Mouse (Mus musculus) CH12F3 (cell line): ENCODE results near the gene Tub.

Source experiments
- in situ Hi-C: fragments of 300-500 bp; cut with MboI; formaldehyde crosslinking; loops from 2 replicates; pipeline ENCODE4 v1.14.3; 2020; ENCODE audit warnings: low sequenced_read_pairs

The Tub gene

DNA sequence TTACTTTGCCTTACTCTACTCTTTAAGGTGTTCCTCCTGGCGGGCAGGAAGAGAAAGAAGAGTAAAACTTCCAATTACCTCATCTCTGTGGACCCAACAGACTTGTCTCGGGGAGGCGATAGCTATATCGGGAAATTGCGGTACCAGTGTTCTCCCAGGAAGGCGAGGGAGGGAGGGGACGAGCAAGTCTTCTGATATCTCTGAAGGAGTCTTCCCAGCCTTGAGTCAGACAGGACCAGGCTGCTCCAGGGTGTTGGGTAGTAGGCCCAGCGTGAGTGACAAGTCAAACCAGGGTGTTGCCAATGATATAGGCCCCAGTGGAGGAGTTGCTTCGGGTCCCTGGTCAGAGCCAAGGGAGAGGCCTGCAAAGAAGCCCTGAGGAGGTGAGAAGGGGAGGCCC lies 76.8 kb downstream of the Tub start:
- in situ Hi-C loops = no loop called here

- in situ Hi-C loops = no loop called here
Measured at GRCm38 (mm10) chr7:109027721-109028120, 77.6 kb downstream of the Tub start.

DNA sequence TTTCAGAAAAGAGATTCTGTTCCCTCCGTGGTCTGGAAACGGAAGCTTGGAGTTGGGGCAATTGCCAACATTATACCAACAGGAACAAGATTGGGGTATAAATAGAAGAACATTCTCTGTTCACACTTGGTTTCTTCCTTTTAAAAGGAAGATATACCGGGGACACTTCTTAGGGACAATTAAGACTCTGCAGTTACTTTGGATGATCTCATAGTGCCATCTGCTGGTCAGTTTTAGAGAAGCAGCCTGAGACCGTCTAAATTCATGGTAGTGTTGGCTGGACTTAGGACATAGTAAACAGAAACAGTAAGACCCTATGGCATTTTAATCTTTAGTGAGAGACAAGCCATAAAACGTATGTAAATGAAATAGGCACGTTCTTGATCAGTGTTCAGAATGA lies 78.1 kb downstream of the Tub start:
- in situ Hi-C loops = no loop called here

GRCm38 (mm10) chr7:109029961-109030465 lies 79.9 kb downstream of the Tub start:
- in situ Hi-C loops = no loop called here

GRCm38 (mm10) chr7:109031331-109031730 lies 81.2 kb downstream of the Tub start:
- in situ Hi-C loops = no loop called here

GRCm38 (mm10) chr7:109032054-109032453 lies 81.9 kb downstream of the Tub start:
- in situ Hi-C loops = no loop called here

DNA sequence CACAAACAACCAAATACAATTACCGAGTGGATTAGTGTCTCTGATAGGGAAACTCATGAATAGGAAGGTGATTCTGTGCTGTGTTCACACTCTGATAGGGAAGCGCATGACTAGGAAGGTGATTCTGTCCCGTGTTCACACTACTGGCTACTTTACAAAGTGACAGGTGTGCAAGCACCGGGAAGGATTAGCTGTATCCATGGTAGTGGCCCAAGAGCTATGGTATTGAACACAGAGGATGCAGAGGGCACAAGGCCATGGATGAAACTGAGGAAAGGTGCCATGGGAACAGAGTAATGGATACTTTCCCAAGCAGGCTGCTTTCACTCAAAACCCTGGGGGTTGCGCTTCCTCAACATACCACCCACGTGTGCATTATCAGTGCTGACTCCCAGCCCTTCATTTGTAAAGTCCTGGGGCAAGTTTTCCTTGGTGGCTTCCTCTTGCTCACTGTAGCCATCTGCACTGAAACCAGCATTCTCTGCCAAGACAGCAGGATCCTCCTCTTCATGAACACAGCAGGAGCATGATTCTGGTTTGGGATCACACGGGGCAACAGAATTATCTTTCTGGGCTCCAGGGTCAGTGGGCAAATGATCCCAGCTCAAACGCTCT lies 88.1 kb downstream of the Tub start:
- in situ Hi-C loops = no loop called here

DNA sequence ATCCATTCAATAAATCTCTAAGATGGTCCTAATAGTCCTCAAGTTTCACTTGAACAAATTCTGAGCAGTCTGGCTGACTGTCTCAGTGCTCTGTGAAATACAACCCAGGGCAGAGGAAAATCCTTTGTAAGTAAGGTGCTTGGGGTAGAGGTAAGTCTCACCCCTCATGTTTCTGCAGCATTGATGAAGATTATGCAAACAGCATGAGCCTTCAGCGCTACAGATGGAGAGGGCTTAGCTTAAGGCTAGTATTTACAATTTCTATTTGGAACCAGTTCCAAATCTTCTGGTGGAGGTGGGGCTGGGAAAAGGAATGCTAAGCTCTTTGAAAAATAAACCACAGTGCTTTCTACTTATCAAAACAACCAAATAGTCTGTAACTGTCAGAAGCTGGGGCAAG lies 88.8 kb downstream of the Tub start:
- in situ Hi-C loops = no loop called here

DNA sequence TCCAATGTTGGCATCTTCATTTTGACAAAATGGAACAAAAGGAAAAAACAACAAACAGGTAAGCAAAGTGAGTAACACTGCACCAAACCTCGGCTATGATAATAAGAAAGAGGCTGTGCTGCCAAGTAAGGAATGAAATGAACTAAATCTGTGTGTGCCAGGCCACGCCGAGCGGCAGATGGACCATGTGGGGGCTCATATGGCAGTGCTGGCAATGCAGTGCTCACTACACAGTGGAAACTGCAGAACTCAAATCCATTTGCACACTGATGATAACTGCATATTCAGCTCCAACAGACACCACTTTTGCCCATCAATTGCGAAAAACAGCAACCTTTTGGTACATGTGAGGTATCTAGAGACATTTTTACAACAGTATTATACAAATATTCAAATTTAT lies 89.3 kb downstream of the Tub start:
- in situ Hi-C loops = no loop called here

DNA sequence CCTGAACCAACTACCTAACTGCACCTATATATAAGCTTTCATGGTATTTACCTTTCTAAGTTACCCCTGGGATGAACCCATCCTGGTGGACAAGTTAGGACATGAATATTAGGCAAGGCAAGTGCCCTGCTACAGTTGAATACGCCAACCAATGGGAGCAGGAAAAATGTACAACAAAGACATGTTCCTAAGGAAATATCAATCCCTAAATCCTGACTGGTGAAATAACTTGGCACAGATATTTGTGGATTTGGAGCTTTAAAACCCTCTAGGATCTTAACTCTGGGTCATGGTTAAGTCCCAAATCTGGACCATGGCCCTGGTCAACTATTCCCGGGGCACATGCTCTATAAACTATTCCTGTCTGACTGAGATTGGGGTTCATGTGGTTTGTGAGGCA lies 95.7 kb downstream of the Tub start:
- in situ Hi-C loops = no loop called here

DNA sequence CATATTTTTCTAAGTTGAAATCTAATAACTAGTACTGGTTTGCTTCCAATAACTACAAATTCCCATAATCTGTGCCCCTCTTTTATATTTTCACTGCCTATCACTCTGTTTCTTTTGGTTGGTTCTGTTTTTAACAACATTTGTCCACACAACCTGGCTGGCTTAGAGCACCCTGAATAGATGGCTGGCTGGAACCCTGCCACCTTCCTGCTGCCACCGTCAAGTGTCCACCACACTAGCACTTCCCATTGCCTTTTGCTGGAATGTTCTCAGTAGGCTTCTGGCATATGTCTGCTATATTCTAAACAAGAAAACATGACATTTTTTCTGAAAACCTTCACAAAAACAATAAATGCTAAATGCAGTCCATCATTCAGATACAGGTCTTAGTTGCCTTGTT lies 100.7 kb downstream of the Tub start:
- in situ Hi-C loops = no loop called here

GRCm38 (mm10) chr7:109059536-109059935 lies 109.4 kb downstream of the Tub start:
- in situ Hi-C loops = no loop called here

- in situ Hi-C loops = no loop called here
Measured at GRCm38 (mm10) chr7:109069641-109070040, 119.5 kb downstream of the Tub start.

- in situ Hi-C loops = no loop called here
Measured at GRCm38 (mm10) chr7:109072326-109072725, 122.2 kb downstream of the Tub start.

DNA sequence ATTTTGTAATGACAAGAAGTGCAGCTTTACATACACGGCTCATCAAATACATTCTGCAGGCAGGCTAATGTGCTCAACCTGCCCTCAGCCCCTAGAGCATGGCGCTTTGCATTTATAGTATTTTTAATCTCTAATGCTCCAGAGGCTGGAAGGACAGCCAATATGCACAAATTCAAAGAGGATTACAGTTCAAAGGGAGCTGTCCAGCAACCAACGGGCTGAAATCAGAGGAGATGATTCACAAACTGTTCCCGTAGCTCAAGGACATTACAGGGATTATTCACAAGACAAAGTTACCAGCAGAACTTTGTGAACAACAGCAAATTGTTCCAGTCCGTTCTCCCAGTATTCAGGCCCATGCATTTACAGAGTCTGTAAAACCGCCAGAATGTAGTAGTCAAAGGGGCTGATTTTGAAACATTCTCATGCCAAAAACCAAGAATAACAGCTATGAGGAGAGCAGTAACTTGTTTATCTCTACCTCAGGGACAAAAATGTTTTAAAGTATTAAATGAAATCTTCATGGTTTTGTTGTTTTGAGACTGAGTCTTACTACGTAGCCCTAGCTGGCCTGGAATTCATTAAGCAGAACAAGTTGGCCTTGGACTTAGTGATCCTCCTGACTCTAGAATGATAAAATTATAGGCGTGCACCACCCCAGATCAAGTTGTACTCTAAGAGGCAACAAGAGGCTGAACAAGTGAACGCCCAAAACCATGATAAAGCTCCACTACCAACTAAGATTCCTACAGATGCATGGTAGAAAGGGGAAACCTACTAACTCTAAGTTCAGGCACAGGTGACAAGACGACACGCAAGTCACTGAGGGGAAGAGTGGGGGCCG lies 132.4 kb downstream of the Tub start:
- in situ Hi-C loops = no loop called here

DNA sequence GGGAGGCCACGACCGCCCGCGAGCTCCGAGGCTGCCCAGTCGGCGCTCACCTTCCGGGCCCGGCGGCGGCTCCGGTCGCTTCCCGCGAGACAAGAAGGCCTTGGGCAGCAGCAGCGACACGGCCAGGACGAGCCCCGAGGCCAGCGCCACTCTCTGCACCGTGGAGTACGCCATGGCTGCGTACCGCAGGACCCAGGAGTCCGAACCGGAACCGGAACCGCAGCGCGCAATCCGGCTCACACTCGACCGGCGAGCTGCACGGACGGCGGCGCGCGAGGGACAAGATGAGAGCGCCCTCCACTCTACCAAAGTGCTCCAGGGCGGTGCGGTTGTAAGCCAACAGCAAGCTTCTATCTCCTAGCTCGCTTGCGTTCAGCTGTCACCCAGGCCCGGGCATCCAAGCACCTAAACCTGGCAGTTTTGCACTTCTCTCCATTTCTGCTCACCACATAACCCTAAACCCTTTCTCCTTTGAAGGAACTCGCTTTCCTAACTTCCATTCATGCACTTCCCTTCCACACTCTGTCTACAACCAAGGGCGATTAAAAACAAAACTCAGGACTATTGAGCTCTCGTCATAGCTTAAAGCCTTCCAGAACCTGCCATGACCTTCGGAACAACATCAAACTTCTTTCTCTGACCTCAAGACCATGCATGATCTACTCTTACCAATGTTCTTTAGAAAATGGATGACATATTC lies 133.1 kb downstream of the Tub start, which contains the start of gene Ric3:
Ric3 (minus strand) TSS at position 219 of the 700 bp plus-strand sequence.
- in situ Hi-C loops = no loop called here

- in situ Hi-C loops = no loop called here
Measured at GRCm38 (mm10) chr7:109083813-109084184, 133.7 kb downstream of the Tub start.
